Mouse (Mus musculus): Measurements from ENCODE around the gene Sapcd2. TPM values are rescaled to one million over a fixed set of nuclear protein-coding genes. Genes with fewer than 3 reads are reported as not detected.

Gene Sapcd2
- total RNA-seq, 2 experiments from 2014 or later, result 8.7 to 10.8 TPM

DNA sequence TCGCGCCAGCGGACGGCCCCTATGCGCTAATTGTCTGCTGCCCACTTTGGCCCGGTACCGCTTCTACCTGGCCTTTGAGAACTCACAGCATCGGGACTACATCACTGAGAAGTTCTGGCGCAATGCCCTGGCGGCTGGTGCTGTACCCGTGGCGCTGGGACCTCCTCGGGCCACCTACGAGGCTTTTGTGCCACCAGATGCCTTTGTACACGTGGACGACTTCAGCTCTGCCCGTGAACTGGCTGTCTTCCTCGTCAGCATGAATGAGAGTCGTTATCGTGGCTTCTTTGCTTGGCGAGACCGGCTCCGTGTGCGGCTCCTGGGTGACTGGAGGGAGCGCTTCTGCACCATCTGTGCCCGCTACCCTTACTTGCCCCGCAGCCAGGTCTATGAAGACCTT is 53.4 kb downstream of the Sapcd2 start:
- DNase-seq, result no peak

DNA sequence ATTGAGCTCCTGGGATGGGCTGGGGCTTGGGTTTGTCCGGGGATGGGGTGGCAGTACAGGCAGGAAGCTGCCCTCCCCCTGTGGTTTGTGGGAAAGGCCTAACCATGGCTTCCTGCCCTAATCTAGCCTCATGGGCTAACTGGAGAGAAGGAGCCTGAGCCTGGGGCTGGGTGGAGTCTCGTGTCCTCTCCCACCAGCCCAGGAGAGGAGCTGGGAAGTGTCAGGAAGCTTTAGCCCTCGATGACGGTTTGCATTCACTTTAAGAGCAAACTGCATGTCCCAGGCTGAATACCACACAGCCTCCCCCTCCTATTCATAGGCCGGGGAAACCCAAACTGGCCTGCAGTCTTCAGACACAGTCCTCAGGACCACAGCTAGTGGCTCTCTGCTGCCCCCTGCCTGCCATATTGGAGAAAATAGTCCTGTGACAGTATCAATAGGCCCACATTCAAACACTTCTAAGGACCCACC is 54.6 kb downstream of the Sapcd2 start:
- peak; percentile 74 for DNase-seq

DNA sequence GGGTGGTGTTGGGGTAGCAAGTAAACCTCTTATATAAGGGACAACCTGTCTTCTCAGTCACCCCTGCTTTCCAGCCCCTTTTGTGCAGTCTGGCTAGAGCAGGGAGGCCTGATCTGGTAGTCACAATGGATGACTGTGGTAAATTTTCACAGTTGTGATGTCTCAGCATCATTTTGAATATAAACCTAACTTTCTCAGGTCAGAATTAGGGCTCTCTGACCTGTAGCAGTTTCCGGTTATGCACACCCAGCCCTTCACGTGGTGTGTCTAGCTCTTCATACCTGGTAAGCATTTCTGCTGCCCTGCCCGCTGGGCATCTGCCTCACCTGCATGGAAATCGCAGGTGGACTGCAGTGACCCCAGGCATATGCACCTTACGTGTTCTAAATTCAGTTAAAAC is 55.1 kb downstream of the Sapcd2 start:
- no peak for DNase-seq

Other genes starting within 250 kb of the Sapcd2 start
- 10 to 100 TPM; 31.2 to 33.4 TPM for gene Nrarp, start 191.6 kb upstream of the Sapcd2 start, total RNA-seq (2021)
- 1 to 10 TPM; 4.4 to 5.8 TPM for gene Tor4a, start 175.4 kb upstream of the Sapcd2 start, total RNA-seq (2021)
- 10 to 100 TPM; 43.4 to 44.5 TPM for gene Nelfb, start 160.8 kb upstream of the Sapcd2 start, total RNA-seq (2021)
- not detected for gene Stpg3, start 157.7 kb upstream of the Sapcd2 start, total RNA-seq (2021)
- not detected for gene Fam166a, start 153.6 kb upstream of the Sapcd2 start, total RNA-seq (2021)
- gene Tubb4b, start 147.6 kb upstream of the Sapcd2 start, total RNA-seq (2021), result 100 to 1,000 TPM; 415 to 442 TPM
- not detected for gene Slc34a3, start 138.0 kb upstream of the Sapcd2 start, total RNA-seq (2021)
- not detected for gene Rnf224, start 135.5 kb upstream of the Sapcd2 start, total RNA-seq (2021)
- 1 to 10 TPM; 1.5 to 3.0 TPM for gene Rnf208, start 130.1 kb upstream of the Sapcd2 start, total RNA-seq (2021)
- not detected for gene Cysrt1, start 129.9 kb upstream of the Sapcd2 start, total RNA-seq (2021)
- gene AL732309.1, start 125.5 kb upstream of the Sapcd2 start, total RNA-seq (2021), result 1 to 10 TPM; 1.3 to 1.8 TPM
- gene Tmem203, start 116.9 kb upstream of the Sapcd2 start, total RNA-seq (2021), result 10 to 100 TPM; 16.9 to 18.1 TPM
- 1 to 10 TPM; 4.9 to 5.7 TPM for gene Tprn, start 109.7 kb upstream of the Sapcd2 start, total RNA-seq (2021)
- 10 to 100 TPM; 60.0 to 62.0 TPM for gene Ssna1, start 99.9 kb upstream of the Sapcd2 start, total RNA-seq (2021)
- 10 to 100 TPM; 49.7 to 53.1 TPM for gene Anapc2, start 99.8 kb upstream of the Sapcd2 start, total RNA-seq (2021)
- gene Tmem210, start 84.2 kb upstream of the Sapcd2 start, total RNA-seq (2021), result not detected
- not detected for gene Lrrc26, start 82.4 kb upstream of the Sapcd2 start, total RNA-seq (2021)
- gene Grin1, start 53.1 kb upstream of the Sapcd2 start, total RNA-seq (2021), result not detected
- gene Man1b1, start 40.0 kb upstream of the Sapcd2 start, total RNA-seq (2021), result 10 to 100 TPM; 27.2 to 28.6 TPM
- gene Dpp7, start 16.0 kb upstream of the Sapcd2 start, total RNA-seq (2021), result 1 to 10 TPM; 4.7 to 5.2 TPM
- 1 to 10 TPM; 7.3 to 9.5 TPM for gene Uap1l1, start 6.6 kb upstream of the Sapcd2 start, total RNA-seq (2021)
- gene Entpd2, start 23.6 kb downstream of the Sapcd2 start, total RNA-seq (2021), result 1 to 10 TPM; 5.7 to 8.5 TPM
- gene Npdc1, start 27.0 kb downstream of the Sapcd2 start, total RNA-seq (2021), result 10 to 100 TPM; 33.1 to 35.2 TPM
- under 1 TPM in 1 of 2 experiments, not detected in 1; 0.11 TPM for gene Fut7, start 50.9 kb downstream of the Sapcd2 start, total RNA-seq (2021)
- 10 to 100 TPM; 19.4 to 20.7 TPM for gene Abca2, start 56.4 kb downstream of the Sapcd2 start, total RNA-seq (2021)
- gene Clic3, start 84.5 kb downstream of the Sapcd2 start, total RNA-seq (2021), result 1 to 10 TPM; 2.8 to 4.1 TPM
- gene Paxx, start 88.8 kb downstream of the Sapcd2 start, total RNA-seq (2021), result 10 to 100 TPM; 30.5 to 32.8 TPM
- 100 to 1,000 TPM; 117 to 137 TPM for gene Ptgds, start 97.7 kb downstream of the Sapcd2 start, total RNA-seq (2021)
- gene Lcn12, start 121.6 kb downstream of the Sapcd2 start, total RNA-seq (2021), result not detected
- gene Fbxw5, start 128.4 kb downstream of the Sapcd2 start, total RNA-seq (2021), result 10 to 100 TPM; 93.6 to 98.6 TPM
- gene C8g, start 129.4 kb downstream of the Sapcd2 start, total RNA-seq (2021), result under 1 TPM in 1 of 2 experiments, not detected in 1; 0.45 TPM
- gene Traf2, start 174.6 kb downstream of the Sapcd2 start, total RNA-seq (2021), result 10 to 100 TPM; 13.2 to 15.8 TPM
- gene Edf1, start 185.5 kb downstream of the Sapcd2 start, total RNA-seq (2021), result 100 to 1,000 TPM; 151 to 152 TPM
- gene Mamdc4, start 202.5 kb downstream of the Sapcd2 start, total RNA-seq (2021), result 1 to 10 TPM; 1.4 to 2.3 TPM
- gene Phpt1, start 202.9 kb downstream of the Sapcd2 start, total RNA-seq (2021), result 100 to 1,000 TPM; 100 to 101 TPM
- under 1 TPM; 0.14 to 0.41 TPM for gene Ajm1, start 209.4 kb downstream of the Sapcd2 start, total RNA-seq (2021)
- 10 to 100 TPM; 51.4 to 61.5 TPM for gene Rabl6, start 236.2 kb downstream of the Sapcd2 start, total RNA-seq (2021)
- gene Ccdc183, start 245.4 kb downstream of the Sapcd2 start, total RNA-seq (2021), result not detected
- gene Tmem141, start 249.7 kb downstream of the Sapcd2 start, total RNA-seq (2021), result 10 to 100 TPM; 22.2 to 24.0 TPM